Mouse (Mus musculus) stomach, postnatal 0 days (tissue): Measurements from ENCODE around the gene Slit1. TPM values are rescaled to one million over a fixed set of nuclear protein-coding genes. Genes with fewer than 3 reads are reported as not detected.
A peak's percentile ranks its signal among the peaks of the same experiment; 100 is the strongest.

ENCODE experiments used
- ATAC-seq: fragments of 200-750 bp; cut with Nextera tagmentation; 2 replicates; pipeline ENCODE4 v1.8.0; 2017; ENCODE audit not compliant: low FRiP score, low TSS enrichment
- DNase-seq: peaks from one replicate; pipeline ENCODE4 v3.0.0-alpha.2; 2016; ENCODE audit warnings: low spot score
- H3K27ac ChIP-seq: fragments of 300-500 bp; sonication (generic); replicated peaks from 2 replicates; pipeline ENCODE4 v1.5.1; 2014; ENCODE audit warnings: mild to moderate bottlenecking, control low read depth
- H3K27me3 ChIP-seq: fragments of 300-500 bp; sonication (generic); 2 replicates; pipeline ENCODE4 v1.6.1; 2014; ENCODE audit warnings: low read length; ENCODE audit not compliant: control insufficient read depth, insufficient read depth
- H3K36me3 ChIP-seq: fragments of 300-500 bp; sonication (generic); 2 replicates; pipeline ENCODE4 v1.6.1; 2014; ENCODE audit warnings: low read length, mixed read lengths; ENCODE audit not compliant: control insufficient read depth, insufficient read depth
- H3K4me1 ChIP-seq: fragments of 300-500 bp; sonication (generic); replicated peaks from 2 replicates; pipeline ENCODE4 v1.6.1; 2014; ENCODE audit warnings: antibody characterized with exemption; ENCODE audit not compliant: control insufficient read depth, insufficient read depth
- H3K4me2 ChIP-seq: fragments of 300-500 bp; sonication (generic); replicated peaks from 2 replicates; pipeline ENCODE4 v1.6.1; 2014; ENCODE audit warnings: low read depth, mild to moderate bottlenecking, control low read depth, moderate library complexity
- H3K4me3 ChIP-seq: fragments of 300-500 bp; sonication (generic); 2 replicates; pipeline ENCODE4 v1.5.1; 2014; ENCODE audit warnings: low read depth, low read length, control low read depth
- H3K9ac ChIP-seq: fragments of 300-500 bp; sonication (generic); 2 replicates; pipeline ENCODE4 v1.6.1; 2014; ENCODE audit warnings: mild to moderate bottlenecking, low read length, control low read depth, mixed read lengths
- H3K9me3 ChIP-seq: fragments of 300-500 bp; sonication (generic); 2 replicates; pipeline ENCODE4 v1.6.1; 2016; ENCODE audit warnings: low read length; ENCODE audit not compliant: control insufficient read depth
- CTCF ChIP-seq: IDR thresholded peaks from 2 replicates; pipeline ENCODE4 v1.5.1; 2016; ENCODE audit warnings: antibody characterized with exemption, low read depth, mild to moderate bottlenecking, moderate library complexity
- EP300 ChIP-seq: optimal IDR thresholded peaks from 2 replicates; pipeline ENCODE3; 2016; ENCODE audit warnings: antibody characterized with exemption
- WGBS: fragments of 180-500 bp; shearing (Covaris S2); extraction: QIAGEN DNeasy Blood & Tissue Kit; methylation state at CpG from one replicate; pipeline ENCODE4 v1.1.7; 2014; 5-methylcytosine and 5-hydroxymethylcytosine counted together
- polyA plus RNA-seq: library from polyadenylated mRNA; unstranded; fragments of >200 nt; fragmentation: Nextera tagmentation; extraction: Ambion mirVana; gene quantifications from 2 replicates; pipeline ENCODE4 v1.2.1, GENCODE M21; 2015

Gene Slit1
- 0.25 and 0.28 TPM in 2 replicates for polyA plus RNA-seq

GRCm38 (mm10) chr19:41743396-41743795, at the start of gene Slit1:
Gene Slit1, minus strand, starts transcription at chr19:41743665.
- DNase-seq (peak; percentile 21), ATAC-seq (no peak)
- peaks cover 10% of the 10 kb centered on the region; the same call in 1 of the 2 replicates for H3K27me3 ChIP-seq
- no peak within 1 kb of the TSS for H3K27ac ChIP-seq
- H3K4me1 ChIP-seq, result peaks cover 3% of the 10 kb centered on the region; the same call in 1 of the 2 replicates
- peak within 1 kb of the TSS; percentile 60 for H3K4me2 ChIP-seq
- no peaks in the 10 kb centered on the region for H3K9me3 ChIP-seq
- no peaks in the 10 kb centered on the region for H3K36me3 ChIP-seq
- under 1% methylated on average over 31 of the region's 44 CpGs for WGBS
- H3K4me3 ChIP-seq, result peak within 1 kb of the TSS; percentile 35
- H3K9ac ChIP-seq, result no peak within 1 kb of the TSS
- no peak for TF ChIP-seq CTCF
- TF ChIP-seq EP300, result no peak

DNA sequence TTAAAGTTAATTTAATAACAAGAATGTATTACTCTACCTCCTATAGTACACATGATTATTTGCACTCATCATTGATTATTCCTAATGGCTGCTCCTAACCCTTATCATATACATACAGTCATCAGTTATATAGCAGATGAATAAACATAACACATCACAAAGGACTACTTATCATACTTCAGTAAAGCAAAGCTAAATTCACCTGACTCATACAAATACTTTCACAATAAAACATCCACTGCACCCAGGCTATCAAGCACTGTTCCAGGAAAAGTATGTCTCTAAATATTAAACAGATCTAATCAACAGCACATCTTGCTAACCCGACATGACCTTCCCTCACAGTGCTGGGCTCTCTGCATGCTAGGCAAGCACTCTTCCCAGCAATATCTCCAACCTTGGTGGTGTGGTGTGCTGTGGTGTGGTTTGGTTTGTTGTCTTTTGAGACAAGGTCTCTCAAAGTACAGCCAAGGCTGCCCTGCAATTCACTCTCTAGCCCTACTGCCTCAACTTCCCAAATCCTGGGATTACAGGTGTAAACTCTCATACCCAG, 49.5 kb upstream of the Slit1 start:
- peak; percentile 56 for ATAC-seq
- TF ChIP-seq CTCF, result no peak
- TF ChIP-seq EP300, result no peak
- Histone ChIP-seq H3K27me3 (no peaks in the 10 kb centered on the region), H3K36me3 (no peaks in the 10 kb centered on the region), H3K4me1 (no peaks in the 10 kb centered on the region), H3K9ac (no peak overlapping the region), H3K27ac (no peak overlapping the region), H3K4me3 (no peak overlapping the region), H3K9me3 (no peaks in the 10 kb centered on the region), H3K4me2 (no peak overlapping the region)
- no peak for DNase-seq
- 38% methylated on average over 1 of the region's 1 CpGs for WGBS

- ATAC-seq (no peak), DNase-seq (no peak)
- WGBS, result 91% methylated on average over 2 of the region's 2 CpGs
- H3K9ac ChIP-seq, result no peak overlapping the region
- no peak overlapping the region for H3K27ac ChIP-seq
- H3K27me3 ChIP-seq, result no peaks in the 10 kb centered on the region
- no peaks in the 10 kb centered on the region for H3K36me3 ChIP-seq
- no peaks in the 10 kb centered on the region for H3K4me1 ChIP-seq
- H3K4me3 ChIP-seq, result no peak overlapping the region
- no peaks in the 10 kb centered on the region for H3K9me3 ChIP-seq
- TF ChIP-seq CTCF, result peak; percentile 59
- no peak for TF ChIP-seq EP300
- no peak overlapping the region for H3K4me2 ChIP-seq
These were observed 47.9 kb upstream of the Slit1 start for GRCm38 (mm10) chr19:41791384-41791783.

DNA sequence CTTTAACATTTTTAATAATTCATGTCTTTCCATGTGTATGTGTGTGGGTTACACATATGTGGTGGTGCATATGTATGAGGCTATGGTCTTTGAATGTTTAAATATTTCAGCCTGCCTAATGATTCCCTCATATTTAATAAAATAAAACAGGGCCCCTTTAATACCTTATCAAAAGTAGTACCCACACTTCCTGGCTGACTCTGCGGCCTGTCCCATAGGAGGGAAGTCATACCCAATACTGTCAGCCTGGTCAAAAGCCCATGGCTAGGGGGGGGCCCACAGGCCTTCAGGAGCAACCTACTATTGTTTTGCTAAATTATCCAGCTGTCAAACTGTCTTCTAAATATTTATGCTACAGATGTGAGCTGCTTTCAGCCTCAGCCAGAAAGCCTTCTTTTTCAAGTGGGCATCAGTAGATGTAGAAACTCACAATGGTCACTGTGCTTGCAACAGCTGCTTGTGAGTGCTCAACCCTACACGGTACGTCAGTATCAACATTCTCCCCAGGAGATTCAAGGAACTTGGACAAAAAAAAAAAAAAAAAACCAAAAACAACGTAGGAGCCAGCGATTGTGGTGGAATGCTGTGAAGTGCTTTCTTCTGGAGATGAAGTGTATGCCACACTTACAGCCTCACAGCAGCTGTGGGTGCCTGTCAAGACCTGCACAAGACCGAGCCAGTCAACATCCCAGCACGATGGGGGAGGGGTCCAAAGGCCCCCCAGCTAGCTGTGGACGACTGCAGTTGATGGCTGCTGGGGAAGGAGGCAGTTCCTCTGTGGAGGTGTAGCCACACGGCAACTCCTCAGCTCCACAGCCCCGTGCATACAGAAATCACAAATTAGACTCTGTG, 45.9 kb upstream of the Slit1 start:
- no peaks in the 10 kb centered on the region for H3K4me1 ChIP-seq
- TF ChIP-seq EP300 (no peak), CTCF (no peak)
- no peak overlapping the region for H3K4me2 ChIP-seq
- no peak overlapping the region for H3K4me3 ChIP-seq
- no peaks in the 10 kb centered on the region for H3K27me3 ChIP-seq
- DNase-seq, result no peak
- H3K27ac ChIP-seq, result no peak overlapping the region
- ATAC-seq, result no peak
- 44% methylated on average over 10 of the region's 10 CpGs for WGBS
- no peaks in the 10 kb centered on the region for H3K9me3 ChIP-seq
- peaks cover 4% of the 10 kb centered on the region; the same call in 1 of the 2 replicates for H3K36me3 ChIP-seq
- H3K9ac ChIP-seq, result no peak overlapping the region

DNA sequence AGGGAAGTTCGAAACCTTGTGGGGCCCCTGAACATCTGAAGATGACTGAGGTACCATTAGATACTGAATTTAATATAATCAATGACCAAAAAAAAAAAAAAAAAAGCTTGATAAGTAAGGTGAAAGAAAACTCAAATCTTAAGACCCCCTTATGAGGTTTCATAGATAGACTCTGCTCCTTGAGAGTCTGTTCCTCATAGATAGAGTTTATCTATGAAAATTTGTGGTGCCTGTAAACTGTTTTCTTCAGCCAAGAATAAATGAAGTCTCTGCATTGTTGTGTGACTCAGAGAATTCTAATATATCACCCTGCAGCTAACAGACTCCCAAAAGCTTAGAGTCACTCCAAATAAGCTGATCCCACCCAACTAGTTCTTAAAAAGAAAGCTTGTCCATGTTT, 43.4 kb upstream of the Slit1 start:
- no peak for ATAC-seq
- peaks cover 4% of the 10 kb centered on the region; the same call in 1 of the 2 replicates for H3K36me3 ChIP-seq
- no peaks in the 10 kb centered on the region for H3K4me1 ChIP-seq
- H3K27me3 ChIP-seq, result no peaks in the 10 kb centered on the region
- H3K27ac ChIP-seq, result no peak overlapping the region
- no peak for TF ChIP-seq CTCF
- TF ChIP-seq EP300, result no peak
- WGBS, result 88% methylated on average over 1 of the region's 1 CpGs
- no peak overlapping the region for H3K9ac ChIP-seq
- no peak overlapping the region for H3K4me3 ChIP-seq
- DNase-seq, result no peak
- H3K9me3 ChIP-seq, result no peaks in the 10 kb centered on the region
- no peak overlapping the region for H3K4me2 ChIP-seq

- H3K4me3 ChIP-seq, result no peak overlapping the region
- peaks cover 8% of the 10 kb centered on the region; the same call in 1 of the 2 replicates for H3K36me3 ChIP-seq
- ATAC-seq (no peak), DNase-seq (no peak)
- no peak overlapping the region for H3K9ac ChIP-seq
- no peaks in the 10 kb centered on the region for H3K27me3 ChIP-seq
- TF ChIP-seq CTCF (peak; percentile 53), EP300 (no peak)
- no peak overlapping the region for H3K4me2 ChIP-seq
- no peak overlapping the region for H3K27ac ChIP-seq
- H3K4me1 ChIP-seq, result no peaks in the 10 kb centered on the region
- no peaks in the 10 kb centered on the region for H3K9me3 ChIP-seq
- 87% methylated on average over 6 of the region's 6 CpGs for WGBS
These were observed 34.0 kb upstream of the Slit1 start for GRCm38 (mm10) chr19:41777514-41777913.
